Mouse (Mus musculus) megakaryocyte-erythroid progenitor cell, adult 5-6 weeks (primary cell): ENCODE data around the gene Gm1043. TPM values are rescaled to one million over a fixed set of nuclear protein-coding genes. Genes with fewer than 3 reads are reported as not detected.
A peak's percentile ranks its signal among the peaks of the same experiment; 100 is the strongest.

ENCODE experiments used
- ATAC-seq: replicated peaks from 2 replicates; pipeline ENCODE4 v1.8.0; 2016; ENCODE audit warnings: mild to moderate bottlenecking, inconsistent platforms; ENCODE audit not compliant: severe bottlenecking, poor library complexity, low FRiP score, low TSS enrichment
- total RNA-seq, 2 experiments: library from RNA; stranded (forward) in 1 of 2; stranded (reverse) in 1 of 2; fragments of 200-1000, 215-1000 nt in 1 of 2; fragments of >200 nt in 1 of 2; fragmentation: Nextera tagmentation in 1 of 2; gene quantifications; 2 replicates each; pipeline ENCODE4 v1.2.3; 2014 to 2017

Gene Gm1043
- total RNA-seq, 2 experiments from 2014 or later: 0.39 to 0.94 TPM

- no peak for ATAC-seq
Observed at GRCm38 (mm10) chr5:37105531-37106456, 20.6 kb downstream of the Gm1043 start.

GRCm38 (mm10) chr5:37107111-37107510, 21.9 kb downstream of the Gm1043 start:
- no peak for ATAC-seq

- no peak for ATAC-seq
Observed at GRCm38 (mm10) chr5:37107611-37108010, 22.4 kb downstream of the Gm1043 start.

GRCm38 (mm10) chr5:37109280-37109849, 24.2 kb downstream of the Gm1043 start:
- ATAC-seq: peak; percentile 90

GRCm38 (mm10) chr5:37112389-37112788, 27.2 kb downstream of the Gm1043 start:
- ATAC-seq: no peak

GRCm38 (mm10) chr5:37117126-37117525, 32.0 kb downstream of the Gm1043 start:
- ATAC-seq: no peak

GRCm38 (mm10) chr5:37118242-37118641, 33.1 kb downstream of the Gm1043 start:
- peak; percentile 77 for ATAC-seq

GRCm38 (mm10) chr5:37121186-37121680, 36.1 kb downstream of the Gm1043 start:
- ATAC-seq: no peak

GRCm38 (mm10) chr5:37131841-37132240, 46.7 kb downstream of the Gm1043 start:
- no peak for ATAC-seq

GRCm38 (mm10) chr5:37141745-37142144, 56.6 kb downstream of the Gm1043 start:
- ATAC-seq: no peak

GRCm38 (mm10) chr5:37147536-37147935, 62.4 kb downstream of the Gm1043 start:
- ATAC-seq: 0 out of 2 replicates have a peak, but pooled peaks have one; percentile 52

GRCm38 (mm10) chr5:37150650-37151049, 65.5 kb downstream of the Gm1043 start:
- ATAC-seq: no peak

GRCm38 (mm10) chr5:37154472-37154871, 69.3 kb downstream of the Gm1043 start:
- no peak for ATAC-seq

- no peak for ATAC-seq
Observed at GRCm38 (mm10) chr5:37158408-37158807, 73.2 kb downstream of the Gm1043 start.

- peak; percentile 67; the same call in 1 of the 2 replicates for ATAC-seq
Observed at GRCm38 (mm10) chr5:37162871-37163781, 78.0 kb downstream of the Gm1043 start.

GRCm38 (mm10) chr5:37176466-37176865, 91.3 kb downstream of the Gm1043 start:
- no peak for ATAC-seq

GRCm38 (mm10) chr5:37177061-37177460, 91.9 kb downstream of the Gm1043 start:
- no peak for ATAC-seq

GRCm38 (mm10) chr5:37178811-37179210, 93.6 kb downstream of the Gm1043 start:
- ATAC-seq: no peak

GRCm38 (mm10) chr5:37179872-37180271, 94.7 kb downstream of the Gm1043 start:
- ATAC-seq: no peak

GRCm38 (mm10) chr5:37180624-37181023, 95.5 kb downstream of the Gm1043 start:
- no peak for ATAC-seq
